Mouse (Mus musculus): Measurements from ENCODE around the gene Pmel.
A peak's percentile ranks its signal among the peaks of the same experiment; 100 is the strongest.

Pmel gene

DNA sequence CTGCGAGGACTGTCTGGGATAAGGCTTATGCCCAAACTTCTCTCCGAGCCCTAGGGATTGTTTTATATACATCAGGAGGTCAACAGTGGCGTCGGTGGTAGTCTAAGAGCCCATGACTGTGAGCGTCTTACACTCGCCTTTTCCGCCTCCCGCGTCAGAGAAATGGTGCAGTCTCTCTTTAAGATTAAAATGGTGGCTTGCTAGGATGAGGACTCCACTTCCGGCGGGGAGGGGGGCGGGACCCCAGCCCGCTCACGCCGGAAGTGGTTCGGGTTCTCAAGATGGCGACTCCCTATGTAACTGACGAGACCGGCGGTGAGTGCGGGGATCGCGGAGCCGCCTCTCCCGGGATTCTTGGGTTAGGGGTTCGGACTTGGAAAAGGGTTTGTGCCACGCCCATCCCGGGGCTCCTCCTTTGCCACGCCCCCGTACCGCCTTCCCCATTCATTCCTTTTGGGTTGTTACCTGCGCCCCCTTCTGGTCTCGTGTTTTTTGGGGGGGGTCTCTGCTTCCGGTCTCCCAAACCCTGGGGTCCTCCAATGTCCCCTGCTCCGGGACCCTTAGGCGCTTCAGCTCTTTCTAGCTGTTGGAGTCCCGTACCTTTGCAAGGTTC lies 44.4 kb downstream of the Pmel start:
- DNase-seq (ENCODE audit: low spot score in 2 of 2) = peak; percentile 68 to 75

Data from natural killer cell, adult 2 months (primary cell).